In genomic region chr12:9255661-9256486, GRCm38 (mm10) we compare ENCODE assay signal across 21 mouse cellular contexts.
A peak's percentile ranks its signal among the peaks of the same experiment; 100 is the strongest.
DNase-seq lines count a peak whose midpoint lies in the region; ATAC-seq lines count a peak whose summit lies in the region.
"Had no signal": no experiment of that assay in that cellular context is flagged by ENCODE, and none has a peak within 500 bp of the region (broad histone marks: within the 10 kb centered on the region; RNA-seq: fewer than 3 reads in every experiment).

No protein-coding gene starts in this region.

- no peak overlapping the region for H3K9ac ChIP-seq in midbrain, embryonic 15.5 days
- no peak overlapping the region for H3K9ac ChIP-seq in midbrain, embryonic 13.5 days (replicated peaks)
- no peak overlapping the region for H3K9ac ChIP-seq in intestine, embryonic 15.5 days
- H3K9ac ChIP-seq: embryonic facial prominence, embryonic 12.5 days; forebrain, postnatal 0 days; hindbrain, embryonic 15.5 days; liver, postnatal 0 days had no signal

- no peak for DNase-seq in heart, embryonic 10.5 days (ENCODE audit: low spot score)
- DNase-seq in heart, postnatal 36 days, result no peak
- peak; percentile 79 to 88 for DNase-seq in cerebellum, postnatal 10 days
- DNase-seq in ovary, postnatal 14 days (ENCODE audit: low spot score), result no peak
- no peak for DNase-seq in layer of hippocampus, postnatal 14 days (ENCODE audit: low spot score in 2 of 2)
- DNase-seq: adrenal gland, adult 8-10 months; forebrain, postnatal 0 days; kidney, adult 2 months; kidney, postnatal 36 days; liver; liver, postnatal 0 days; lung, postnatal 14 days; right cerebral cortex, postnatal 25 days; thymus, adult 18-20 months had no signal

- 0 out of 2 replicates have a peak, but pooled peaks have one; percentile 46 for ATAC-seq in midbrain, embryonic 15.5 days (replicated peaks)
- ATAC-seq in midbrain, embryonic 13.5 days, result no peak
- no peak for ATAC-seq in intestine, embryonic 15.5 days
- ATAC-seq: forebrain, postnatal 0 days; liver, postnatal 0 days had no signal

- no peaks in the 10 kb centered on the region for H3K27me3 ChIP-seq in heart, embryonic 10.5 days (ENCODE audit: insufficient read depth, poor library complexity, severe bottlenecking)
- no peaks in the 10 kb centered on the region for H3K27me3 ChIP-seq in midbrain, embryonic 15.5 days (replicated peaks)
- no peaks in the 10 kb centered on the region for H3K27me3 ChIP-seq in midbrain, embryonic 13.5 days
- no peaks in the 10 kb centered on the region for H3K27me3 ChIP-seq in intestine, embryonic 15.5 days (replicated peaks)
- H3K27me3 ChIP-seq: embryonic facial prominence, embryonic 12.5 days; hindbrain, embryonic 15.5 days; megakaryocyte, embryonic 14.5 days had no signal

- peaks cover 7% of the 10 kb centered on the region for H3K4me1 ChIP-seq in heart, embryonic 10.5 days
- H3K4me1 ChIP-seq in midbrain, embryonic 15.5 days, result no peaks in the 10 kb centered on the region
- 0 out of 2 replicates have a peak, but pooled peaks cover 5% of the 10 kb centered on the region for H3K4me1 ChIP-seq in midbrain, embryonic 13.5 days (replicated peaks)
- H3K4me1 ChIP-seq in intestine, embryonic 15.5 days (replicated peaks), result 0 out of 2 replicates have a peak, but pooled peaks cover 6% of the 10 kb centered on the region
- H3K4me1 ChIP-seq: megakaryocyte, embryonic 14.5 days had no signal

- WGBS in heart, embryonic 10.5 days, result 47% methylated on average over 10 of the region's 10 CpGs
- WGBS in midbrain, embryonic 15.5 days, result 72% methylated on average over 10 of the region's 10 CpGs
- WGBS in midbrain, embryonic 13.5 days, result 77% methylated on average over 10 of the region's 10 CpGs
- WGBS in intestine, embryonic 15.5 days, result 76% methylated on average over 10 of the region's 10 CpGs

- no peaks in the 10 kb centered on the region for H3K9me3 ChIP-seq in heart, embryonic 10.5 days
- H3K9me3 ChIP-seq in midbrain, embryonic 15.5 days, result no peaks in the 10 kb centered on the region
- H3K9me3 ChIP-seq in midbrain, embryonic 13.5 days, result no peaks in the 10 kb centered on the region
- H3K9me3 ChIP-seq in intestine, embryonic 15.5 days, result no peaks in the 10 kb centered on the region
- H3K9me3 ChIP-seq: embryonic facial prominence, embryonic 12.5 days; hindbrain, embryonic 15.5 days had no signal

- peak overlapping the region; percentile 74; the same call in 1 of the 2 replicates for H3K27ac ChIP-seq in heart, embryonic 10.5 days
- H3K27ac ChIP-seq in midbrain, embryonic 15.5 days, result no peak overlapping the region
- H3K27ac ChIP-seq in midbrain, embryonic 13.5 days, result no peak overlapping the region
- H3K27ac ChIP-seq in intestine, embryonic 15.5 days, result no peak overlapping the region
- H3K27ac ChIP-seq: embryonic facial prominence, embryonic 12.5 days; heart, adult 2 months; hindbrain, embryonic 15.5 days had no signal

- no peak overlapping the region for H3K4me2 ChIP-seq in midbrain, embryonic 15.5 days
- H3K4me2 ChIP-seq in midbrain, embryonic 13.5 days (replicated peaks), result no peak overlapping the region
- no peak overlapping the region for H3K4me2 ChIP-seq in intestine, embryonic 15.5 days (replicated peaks)
- H3K4me2 ChIP-seq: embryonic facial prominence, embryonic 12.5 days; hindbrain, embryonic 15.5 days had no signal

- H3K36me3 ChIP-seq in heart, embryonic 10.5 days, result no peaks in the 10 kb centered on the region
- H3K36me3 ChIP-seq in midbrain, embryonic 15.5 days (replicated peaks), result no peaks in the 10 kb centered on the region
- no peaks in the 10 kb centered on the region for H3K36me3 ChIP-seq in midbrain, embryonic 13.5 days
- no peaks in the 10 kb centered on the region for H3K36me3 ChIP-seq in intestine, embryonic 15.5 days
- H3K36me3 ChIP-seq: embryonic facial prominence, embryonic 12.5 days; hindbrain, embryonic 15.5 days had no signal

- intact Hi-C loops in heart, postnatal 36 days (cut with DNase I), result no loop called here

- H3K4me3 ChIP-seq in heart, embryonic 10.5 days, result no peak overlapping the region
- no peak overlapping the region for H3K4me3 ChIP-seq in midbrain, embryonic 15.5 days
- H3K4me3 ChIP-seq in midbrain, embryonic 13.5 days (replicated peaks), result no peak overlapping the region
- no peak overlapping the region for H3K4me3 ChIP-seq in intestine, embryonic 15.5 days (replicated peaks)
- H3K4me3 ChIP-seq: embryonic facial prominence, embryonic 12.5 days; heart, adult 2 months; hindbrain, embryonic 15.5 days; megakaryocyte, embryonic 14.5 days had no signal

Comparison
In these comparisons a context has a peak if more than half of its experiments do, and no peak if none do; other contexts are left out.
1. DNase-seq: peak in cerebellum, postnatal 10 days (2 of 2); none in heart, embryonic 10.5 days (single experiment), heart, postnatal 36 days (0 of 2), ovary, postnatal 14 days (single experiment) and layer of hippocampus, postnatal 14 days (0 of 2).